Mouse (Mus musculus) hindbrain, embryonic 13.5 days (tissue): ENCODE data around the gene Naglu. TPM values are rescaled to one million over a fixed set of nuclear protein-coding genes. Genes with fewer than 3 reads are reported as not detected.
"Not testable (repeated sequence)": the region's sequence is repeated elsewhere in the genome, so short reads cannot be mapped to it uniquely, and the experiment has no call there.

Source experiments
- ATAC-seq: fragments of 200-750 bp; cut with Nextera tagmentation; 2 replicates; pipeline ENCODE4 v1.8.0; 2017; ENCODE audit warnings: moderate TSS enrichment; ENCODE audit not compliant: low FRiP score
- H3K27ac ChIP-seq: fragments of 300-500 bp; sonication (generic); 2 replicates; pipeline ENCODE4 v1.5.1; 2015; ENCODE audit warnings: inconsistent platforms, mild to moderate bottlenecking, moderate library complexity
- H3K27me3 ChIP-seq: fragments of 300-500 bp; sonication (generic); 2 replicates; pipeline ENCODE4 v1.6.1; 2015; ENCODE audit warnings: mild to moderate bottlenecking, inconsistent platforms
- H3K36me3 ChIP-seq: fragments of 300-500 bp; sonication (generic); 2 replicates; pipeline ENCODE4 v1.6.1; 2015; ENCODE audit warnings: mild to moderate bottlenecking, inconsistent platforms
- H3K4me1 ChIP-seq: fragments of 300-500 bp; sonication (generic); replicated peaks from 2 replicates; pipeline ENCODE4 v1.6.1; 2015; ENCODE audit warnings: inconsistent platforms
- H3K4me2 ChIP-seq: fragments of 300-500 bp; sonication (generic); 2 replicates; pipeline ENCODE4 v1.6.1; 2015; ENCODE audit warnings: inconsistent platforms, mild to moderate bottlenecking, moderate library complexity
- H3K4me3 ChIP-seq: fragments of 300-500 bp; sonication (generic); 2 replicates; pipeline ENCODE4 v1.5.1; 2015; ENCODE audit warnings: mild to moderate bottlenecking, inconsistent platforms
- H3K9ac ChIP-seq: fragments of 300-500 bp; sonication (generic); 2 replicates; pipeline ENCODE4 v1.6.1; 2015; ENCODE audit warnings: mild to moderate bottlenecking, inconsistent platforms
- H3K9me3 ChIP-seq: fragments of 300-500 bp; sonication (generic); 2 replicates; pipeline ENCODE4 v1.6.1; 2016; ENCODE audit warnings: inconsistent platforms
- WGBS: fragments of 180-500 bp; shearing (Covaris S2); methylation state at CpG from one replicate; pipeline ENCODE4 v1.1.7; 2015; 5-methylcytosine and 5-hydroxymethylcytosine counted together
- microRNA-seq: library from miRNA; unstranded; fragments of <30 nt; microRNA quantifications from one replicate; pipeline ENCODE4, GENCODE M21; 2016
- polyA plus RNA-seq: library from polyadenylated mRNA; unstranded; fragments of >200 nt; fragmentation: Nextera tagmentation; extraction: Ambion mirVana; gene quantifications from 2 replicates; pipeline ENCODE4 v1.2.1, GENCODE M21; 2015

Naglu gene
- polyA plus RNA-seq, 1 experiment from 2014 or later, result 11.3 TPM

GRCm38 (mm10) chr11:101119131-101119760 is 49.4 kb downstream of the Naglu start:
- peak overlapping the region; percentile 95 for H3K9ac ChIP-seq
- peak overlapping the region; percentile 97 for H3K4me2 ChIP-seq
- ATAC-seq, result peak; percentile 80
- no peaks in the 10 kb centered on the region for H3K9me3 ChIP-seq
- no peaks in the 10 kb centered on the region for H3K27me3 ChIP-seq
- H3K4me3 ChIP-seq, result peak overlapping the region; percentile 90
- peaks cover 52% of the 10 kb centered on the region for H3K4me1 ChIP-seq
- H3K36me3 ChIP-seq, result peaks cover 17% of the 10 kb centered on the region
- peak overlapping the region; percentile 94 for H3K27ac ChIP-seq
- WGBS, result 1% methylated on average over 39 of the region's 39 CpGs

- Histone ChIP-seq H3K27ac (peak within 1 kb of the TSS; percentile 94), H3K4me1 (peaks cover 49% of the 10 kb centered on the region), H3K4me3 (peak within 1 kb of the TSS; percentile 90), H3K9ac (peak within 1 kb of the TSS; percentile 95), H3K4me2 (peak within 1 kb of the TSS; percentile 97), H3K27me3 (no peaks in the 10 kb centered on the region), H3K36me3 (peaks cover 24% of the 10 kb centered on the region), H3K9me3 (no peaks in the 10 kb centered on the region)
- peak; percentile 96 for ATAC-seq
- under 1% methylated on average over 61 of the region's 61 CpGs for WGBS
Observed at GRCm38 (mm10) chr11:101119761-101120544, 50.1 kb downstream of the Naglu start, which contains the start of the genes Retreg3 and Tubg1. Gene Retreg3, minus strand, starts transcription at chr11:101119893. Gene Tubg1, plus strand, starts transcription at chr11:101119938.

GRCm38 (mm10) chr11:101120545-101121188 is 50.9 kb downstream of the Naglu start:
- no peaks in the 10 kb centered on the region for H3K9me3 ChIP-seq
- ATAC-seq, result no peak
- H3K36me3 ChIP-seq, result peaks cover 31% of the 10 kb centered on the region
- H3K27ac ChIP-seq, result peak overlapping the region; percentile 89
- 24% methylated on average over 19 of the region's 19 CpGs for WGBS
- H3K4me3 ChIP-seq, result peak overlapping the region; percentile 90
- H3K9ac ChIP-seq, result peak overlapping the region; percentile 84
- H3K4me1 ChIP-seq, result peaks cover 42% of the 10 kb centered on the region
- H3K27me3 ChIP-seq, result no peaks in the 10 kb centered on the region
- peak overlapping the region; percentile 97 for H3K4me2 ChIP-seq

- peaks cover 13% of the 10 kb centered on the region for H3K4me1 ChIP-seq
- not testable (repeated sequence) for H3K27me3 ChIP-seq, H3K27ac ChIP-seq, H3K4me3 ChIP-seq, H3K9ac ChIP-seq, H3K4me2 ChIP-seq, H3K9me3 ChIP-seq, ATAC-seq
- 98% methylated on average over 8 of the region's 8 CpGs for WGBS
- peaks cover 49% of the 10 kb centered on the region for H3K36me3 ChIP-seq
Observed at GRCm38 (mm10) chr11:101124494-101124893, 54.7 kb downstream of the Naglu start.

GRCm38 (mm10) chr11:101125008-101125407 is 55.2 kb downstream of the Naglu start:
- H3K4me3 ChIP-seq, H3K4me2 ChIP-seq, H3K9ac ChIP-seq, H3K9me3 ChIP-seq, H3K27ac ChIP-seq, ATAC-seq, H3K27me3 ChIP-seq: not testable (repeated sequence)
- H3K36me3 ChIP-seq, result peaks cover 49% of the 10 kb centered on the region
- 93% methylated on average over 9 of the region's 9 CpGs for WGBS
- H3K4me1 ChIP-seq, result peaks cover 13% of the 10 kb centered on the region

- H3K27ac ChIP-seq, result no peak overlapping the region
- peaks cover 49% of the 10 kb centered on the region for H3K36me3 ChIP-seq
- no peaks in the 10 kb centered on the region for H3K9me3 ChIP-seq
- H3K4me1 ChIP-seq, result no peaks in the 10 kb centered on the region
- 100% methylated on average over 1 of the region's 1 CpGs for WGBS
- H3K27me3 ChIP-seq, result no peaks in the 10 kb centered on the region
- H3K4me3 ChIP-seq, result no peak overlapping the region
- H3K4me2 ChIP-seq, result no peak overlapping the region
- H3K9ac ChIP-seq, result no peak overlapping the region
- ATAC-seq, result no peak
Observed at GRCm38 (mm10) chr11:101127075-101127474, 57.3 kb downstream of the Naglu start.

Small RNAs within 50 kb of the gene (microRNA-seq; reads per million reads assigned to microRNA genes)
- 2.3 reads per million, percentile 2 among the genes with 10 or more reads in this experiment for gene Mir6928

Other genes starting within 250 kb of the Naglu start
- 14.1 and 15.7 TPM in 2 replicates for gene Stat5b, start 219.3 kb upstream of the Naglu start, polyA plus RNA-seq
- 2.1 and 2.3 TPM in 2 replicates for gene Stat5a, start 210.7 kb upstream of the Naglu start, polyA plus RNA-seq
- gene Stat3, start 130.5 kb upstream of the Naglu start, polyA plus RNA-seq, result 51.5 and 53.3 TPM in 2 replicates
- 42.0 and 43.9 TPM in 2 replicates for gene Cavin1, start 99.1 kb upstream of the Naglu start, polyA plus RNA-seq
- 108 and 110 TPM in 2 replicates for gene Atp6v0a1, start 60.6 kb upstream of the Naglu start, polyA plus RNA-seq
- gene Hsd17b1, start 8.4 kb downstream of the Naglu start, polyA plus RNA-seq, result 0.49 TPM in 1 of 2 replicates, not detected in the other
- gene Coasy, start 12.6 kb downstream of the Naglu start, polyA plus RNA-seq, result 41.9 and 44.1 TPM in 2 replicates
- 88.1 and 91.0 TPM in 2 replicates for gene Mlx, start 17.3 kb downstream of the Naglu start, polyA plus RNA-seq
- gene Psmc3ip, start 25.4 kb downstream of the Naglu start, polyA plus RNA-seq, result 23.4 and 26.3 TPM in 2 replicates
- 25.1 and 27.7 TPM in 2 replicates for gene Retreg3, start 49.9 kb downstream of the Naglu start, polyA plus RNA-seq
- 79.6 and 84.0 TPM in 2 replicates for gene Tubg1, start 49.9 kb downstream of the Naglu start, polyA plus RNA-seq
- 34.6 and 38.2 TPM in 2 replicates for gene Tubg2, start 85.9 kb downstream of the Naglu start, polyA plus RNA-seq
- 2.6 and 2.8 TPM in 2 replicates for gene Cntnap1, start 100.5 kb downstream of the Naglu start, polyA plus RNA-seq
- gene Plekhh3, start 101.3 kb downstream of the Naglu start, polyA plus RNA-seq, result 8.7 and 10.2 TPM in 2 replicates
- gene Ccr10, start 105.4 kb downstream of the Naglu start, polyA plus RNA-seq, result 0.13 and 0.18 TPM in 2 replicates
- gene Ezh1, start 156.5 kb downstream of the Naglu start, polyA plus RNA-seq, result 20.4 and 20.7 TPM in 2 replicates
- 84.8 and 94.9 TPM in 2 replicates for gene Ramp2, start 176.0 kb downstream of the Naglu start, polyA plus RNA-seq
- gene Vps25, start 183.7 kb downstream of the Naglu start, polyA plus RNA-seq, result 110 and 115 TPM in 2 replicates
- 7.0 and 7.7 TPM in 2 replicates for gene Wnk4, start 190.6 kb downstream of the Naglu start, polyA plus RNA-seq
- gene Cntd1, start 209.0 kb downstream of the Naglu start, polyA plus RNA-seq, result 1.3 TPM in 2 replicates
- gene Coa3, start 209.1 kb downstream of the Naglu start, polyA plus RNA-seq, result 216 and 226 TPM in 2 replicates
- gene Becn1, start 232.3 kb downstream of the Naglu start, polyA plus RNA-seq, result 166 and 188 TPM in 2 replicates
- 118 and 122 TPM in 2 replicates for gene Psme3, start 246.2 kb downstream of the Naglu start, polyA plus RNA-seq